Mouse (Mus musculus): ENCODE measurements at regions not wholly inside any gene's neighbourhood (a gene's known extent, or its start where the extent isn't known, plus 50 kb on each side); places are given as distances from the start of the nearest gene placed in this dataset.

DNA sequence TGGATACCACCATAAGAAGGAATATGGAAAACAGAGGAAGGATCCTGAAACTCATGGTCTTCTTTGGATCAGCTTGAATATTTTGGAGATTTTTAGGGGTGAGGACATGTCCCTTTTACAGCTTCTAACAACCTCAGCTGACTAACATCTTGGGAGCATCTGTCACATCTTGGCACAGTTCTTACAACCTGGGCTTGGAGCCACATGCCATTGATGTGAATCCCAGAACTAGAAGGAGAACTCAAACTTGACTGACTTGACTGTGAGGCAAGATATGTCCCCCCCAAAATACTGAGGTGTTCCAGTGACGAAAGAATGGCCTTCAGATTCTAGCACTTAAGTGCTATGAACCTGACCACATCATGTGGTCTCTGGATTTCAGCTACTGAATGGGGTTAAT, 182.5 kb downstream of the Mtx2 start:
- Histone ChIP-seq H3K79me2 (ENCODE audit: control insufficient read depth, insufficient read depth) (no peaks in the 10 kb centered on the region), H3ac (ENCODE audit: control insufficient read depth, insufficient read length, low read depth) (no peak overlapping the region), H3K4me3 (ENCODE audit: insufficient read depth, poor library complexity, severe bottlenecking) (no peak overlapping the region), H3K36me3 (ENCODE audit: control insufficient read depth, insufficient read depth) (no peaks in the 10 kb centered on the region), H3K27me3 (ENCODE audit: control insufficient read depth, insufficient read depth, insufficient read length) (peaks cover 17% of the 10 kb centered on the region), H3K79me3 (ENCODE audit: low read depth) (no peaks in the 10 kb centered on the region)
- no peak for TF ChIP-seq FOSL1 (IDR thresholded peaks at IDR 0.05; ENCODE audit: insufficient read depth, low read length, poor library complexity, severe bottlenecking)
- TF ChIP-seq MYOD1 (IDR thresholded peaks at IDR 0.05; ENCODE audit: control insufficient read depth, insufficient read length, low read depth), result no peak
- no peak for TF ChIP-seq USF1 (IDR thresholded peaks at IDR 0.05; ENCODE audit: low read depth)
- no peak for TF ChIP-seq CTCF (IDR thresholded peaks at IDR 0.05; ENCODE audit: control insufficient read depth, insufficient read depth, insufficient read length)
- no peak for TF ChIP-seq MAX (IDR thresholded peaks at IDR 0.05)
- no peak for TF ChIP-seq CEBPB (IDR thresholded peaks at IDR 0.05; ENCODE audit: low read depth)
- TF ChIP-seq MYOG (IDR thresholded peaks at IDR 0.05; ENCODE audit: control insufficient read depth, extremely low read depth, insufficient read length), result no peak

DNA sequence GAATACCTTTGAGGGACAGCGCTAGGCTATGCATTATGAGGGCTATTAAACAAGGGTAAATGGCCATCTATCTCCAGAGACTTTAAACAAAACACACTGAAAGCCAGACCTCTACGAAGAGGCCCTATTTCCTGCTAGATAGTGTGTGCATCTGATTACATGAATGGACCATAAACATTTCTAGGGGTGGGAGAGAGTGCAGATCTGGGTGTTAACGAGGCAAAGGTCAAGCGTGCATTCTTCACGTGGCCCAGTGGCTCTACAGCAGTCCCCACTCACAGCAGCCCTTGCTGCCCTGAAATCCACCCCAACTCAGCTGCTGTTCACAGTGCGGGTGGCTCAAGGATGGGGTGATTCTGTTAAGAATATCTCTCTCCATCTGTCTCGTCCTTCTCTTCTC, 185.0 kb downstream of the Mtx2 start:
- no peaks in the 10 kb centered on the region for H3K79me3 ChIP-seq (ENCODE audit: low read depth)
- H3K27me3 ChIP-seq (ENCODE audit: control insufficient read depth, insufficient read depth, insufficient read length), result peaks cover 19% of the 10 kb centered on the region
- no peak overlapping the region for H3K4me3 ChIP-seq (ENCODE audit: insufficient read depth, poor library complexity, severe bottlenecking)
- no peak overlapping the region for H3ac ChIP-seq (ENCODE audit: control insufficient read depth, insufficient read length, low read depth)
- no peaks in the 10 kb centered on the region for H3K79me2 ChIP-seq (ENCODE audit: control insufficient read depth, insufficient read depth)
- TF ChIP-seq MYOG (IDR thresholded peaks at IDR 0.05; ENCODE audit: control insufficient read depth, extremely low read depth, insufficient read length), result no peak
- no peak for TF ChIP-seq FOSL1 (IDR thresholded peaks at IDR 0.05; ENCODE audit: insufficient read depth, low read length, poor library complexity, severe bottlenecking)
- no peak for TF ChIP-seq CTCF (IDR thresholded peaks at IDR 0.05; ENCODE audit: control insufficient read depth, insufficient read depth, insufficient read length)
- TF ChIP-seq CEBPB (IDR thresholded peaks at IDR 0.05; ENCODE audit: low read depth), result no peak
- no peak for TF ChIP-seq MYOD1 (IDR thresholded peaks at IDR 0.05; ENCODE audit: control insufficient read depth, insufficient read length, low read depth)
- no peak for TF ChIP-seq MAX (IDR thresholded peaks at IDR 0.05)
- no peak for TF ChIP-seq USF1 (IDR thresholded peaks at IDR 0.05; ENCODE audit: low read depth)
- no peaks in the 10 kb centered on the region for H3K36me3 ChIP-seq (ENCODE audit: control insufficient read depth, insufficient read depth)

DNA sequence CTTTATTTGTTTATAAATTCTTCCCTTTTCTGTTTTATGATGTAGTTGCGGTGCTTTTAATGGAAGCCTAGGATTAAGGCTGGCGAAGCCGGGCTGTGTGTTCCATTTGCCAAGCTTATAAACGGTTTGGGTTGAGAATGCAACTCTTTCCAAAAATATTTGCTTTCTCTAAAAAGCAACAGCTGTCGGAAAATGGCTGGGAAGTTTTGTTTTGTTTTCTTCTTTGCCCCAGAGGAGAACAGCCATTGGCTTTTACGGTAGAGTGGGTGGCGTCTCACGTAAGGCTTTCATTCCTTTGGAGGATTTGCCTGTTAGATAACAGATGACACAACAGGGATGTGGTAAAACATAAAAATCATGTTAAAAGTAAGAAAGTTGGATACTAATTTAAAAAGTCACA, 186.4 kb downstream of the Mtx2 start:
- Histone ChIP-seq H3K27me3 (ENCODE audit: control insufficient read depth, insufficient read depth, insufficient read length) (peaks cover 20% of the 10 kb centered on the region), H3K79me3 (ENCODE audit: low read depth) (no peaks in the 10 kb centered on the region), H3K4me3 (ENCODE audit: insufficient read depth, poor library complexity, severe bottlenecking) (no peak overlapping the region), H3ac (ENCODE audit: control insufficient read depth, insufficient read length, low read depth) (no peak overlapping the region), H3K79me2 (ENCODE audit: control insufficient read depth, insufficient read depth) (no peaks in the 10 kb centered on the region), H3K36me3 (ENCODE audit: control insufficient read depth, insufficient read depth) (no peaks in the 10 kb centered on the region)
- TF ChIP-seq MYOD1 (IDR thresholded peaks at IDR 0.05; ENCODE audit: control insufficient read depth, insufficient read length, low read depth) (no peak), MYOG (IDR thresholded peaks at IDR 0.05; ENCODE audit: control insufficient read depth, extremely low read depth, insufficient read length) (no peak), CTCF (IDR thresholded peaks at IDR 0.05; ENCODE audit: control insufficient read depth, insufficient read depth, insufficient read length) (no peak), CEBPB (IDR thresholded peaks at IDR 0.05; ENCODE audit: low read depth) (no peak), MAX (IDR thresholded peaks at IDR 0.05) (no peak), FOSL1 (IDR thresholded peaks at IDR 0.05; ENCODE audit: insufficient read depth, low read length, poor library complexity, severe bottlenecking) (no peak), USF1 (IDR thresholded peaks at IDR 0.05; ENCODE audit: low read depth) (no peak)

DNA sequence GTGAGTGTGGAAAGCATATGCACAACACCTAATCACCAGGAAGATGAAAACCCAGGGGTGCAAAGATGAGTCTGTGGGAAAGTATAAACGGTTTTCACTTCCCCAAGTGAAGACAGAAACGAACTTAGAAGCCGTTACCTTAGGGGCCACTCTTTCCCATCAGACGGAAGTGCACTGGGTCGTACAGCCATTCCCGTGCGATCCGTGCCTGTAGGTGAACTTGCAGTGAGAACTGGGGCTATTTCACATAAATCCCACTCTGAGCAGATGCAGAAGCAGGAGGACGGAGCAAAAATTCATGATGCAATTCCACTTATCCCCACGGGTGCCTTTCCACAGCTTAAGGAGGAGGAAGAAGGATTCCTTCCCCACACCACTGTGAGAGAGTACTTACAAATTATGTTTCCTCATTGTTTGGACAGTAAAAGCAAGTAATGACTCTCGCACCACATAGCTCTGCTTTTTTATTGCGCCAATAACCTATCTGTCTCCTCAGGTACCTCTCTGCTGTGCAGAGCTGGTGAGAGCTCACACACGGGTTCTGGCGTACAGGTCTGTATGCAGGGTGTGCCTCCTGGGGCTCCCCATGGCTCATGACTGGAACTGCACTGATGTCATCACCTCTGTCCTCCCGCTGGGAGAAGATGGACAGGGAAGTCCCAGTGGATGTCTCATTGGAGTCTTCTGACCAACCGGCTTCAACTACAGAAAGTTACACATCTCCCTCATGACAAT, 189.6 kb downstream of the Mtx2 start:
- TF ChIP-seq FOSL1 (IDR thresholded peaks at IDR 0.05; ENCODE audit: insufficient read depth, low read length, poor library complexity, severe bottlenecking) (no peak), MAX (IDR thresholded peaks at IDR 0.05) (no peak), MYOD1 (IDR thresholded peaks at IDR 0.05; ENCODE audit: control insufficient read depth, insufficient read length, low read depth) (no peak)
- Histone ChIP-seq H3K79me3 (ENCODE audit: low read depth) (no peaks in the 10 kb centered on the region), H3K27me3 (ENCODE audit: control insufficient read depth, insufficient read depth, insufficient read length) (peaks cover 14% of the 10 kb centered on the region), H3K4me3 (ENCODE audit: insufficient read depth, poor library complexity, severe bottlenecking) (no peak overlapping the region), H3K79me2 (ENCODE audit: control insufficient read depth, insufficient read depth) (no peaks in the 10 kb centered on the region), H3K36me3 (ENCODE audit: control insufficient read depth, insufficient read depth) (no peaks in the 10 kb centered on the region), H3ac (ENCODE audit: control insufficient read depth, insufficient read length, low read depth) (no peak overlapping the region)

GRCm38 (mm10) chr2:75019459-75019858, 193.9 kb downstream of the Mtx2 start:
- TF ChIP-seq CTCF (IDR thresholded peaks at IDR 0.05; ENCODE audit: control insufficient read depth, insufficient read depth, insufficient read length) (no peak), MYOG (IDR thresholded peaks at IDR 0.05; ENCODE audit: control insufficient read depth, extremely low read depth, insufficient read length) (no peak), MAX (IDR thresholded peaks at IDR 0.05) (no peak), CEBPB (IDR thresholded peaks at IDR 0.05; ENCODE audit: low read depth) (no peak), USF1 (IDR thresholded peaks at IDR 0.05; ENCODE audit: low read depth) (no peak), FOSL1 (IDR thresholded peaks at IDR 0.05; ENCODE audit: insufficient read depth, low read length, poor library complexity, severe bottlenecking) (no peak), MYOD1 (IDR thresholded peaks at IDR 0.05; ENCODE audit: control insufficient read depth, insufficient read length, low read depth) (no peak)
- no peak overlapping the region for H3K4me3 ChIP-seq (ENCODE audit: insufficient read depth, poor library complexity, severe bottlenecking)
- no peaks in the 10 kb centered on the region for H3K79me2 ChIP-seq (ENCODE audit: control insufficient read depth, insufficient read depth)
- H3K27me3 ChIP-seq (ENCODE audit: control insufficient read depth, insufficient read depth, insufficient read length), result peaks cover 8% of the 10 kb centered on the region
- H3ac ChIP-seq (ENCODE audit: control insufficient read depth, insufficient read length, low read depth), result no peak overlapping the region
- no peaks in the 10 kb centered on the region for H3K79me3 ChIP-seq (ENCODE audit: low read depth)
- no peaks in the 10 kb centered on the region for H3K36me3 ChIP-seq (ENCODE audit: control insufficient read depth, insufficient read depth)

DNA sequence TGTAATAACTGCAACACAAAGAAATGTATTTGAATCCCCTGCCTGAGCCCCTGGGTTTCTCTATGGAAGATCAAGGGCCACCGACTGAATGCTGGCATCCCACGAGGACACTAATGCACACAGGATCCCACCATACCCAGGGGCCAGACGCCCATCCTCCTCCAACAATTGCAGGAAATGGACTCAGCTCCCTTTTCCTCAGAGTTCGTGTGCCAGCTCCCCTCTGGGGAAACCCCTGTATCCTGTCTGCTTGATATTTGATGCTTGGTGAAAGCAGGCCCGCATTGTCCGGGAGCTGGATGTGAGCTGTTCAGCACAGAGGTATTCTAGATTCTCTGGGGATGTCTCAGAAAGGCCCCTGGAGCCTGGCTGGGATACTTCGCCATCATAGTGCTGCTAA, 196.0 kb downstream of the Mtx2 start:
- H3K79me3 ChIP-seq (ENCODE audit: low read depth), result no peaks in the 10 kb centered on the region
- TF ChIP-seq FOSL1 (IDR thresholded peaks at IDR 0.05; ENCODE audit: insufficient read depth, low read length, poor library complexity, severe bottlenecking), result no peak
- no peak for TF ChIP-seq MYOD1 (IDR thresholded peaks at IDR 0.05; ENCODE audit: control insufficient read depth, insufficient read length, low read depth)
- no peak for TF ChIP-seq MAX (IDR thresholded peaks at IDR 0.05)
- no peak for TF ChIP-seq MYOG (IDR thresholded peaks at IDR 0.05; ENCODE audit: control insufficient read depth, extremely low read depth, insufficient read length)
- TF ChIP-seq CTCF (IDR thresholded peaks at IDR 0.05; ENCODE audit: control insufficient read depth, insufficient read depth, insufficient read length), result no peak
- no peak for TF ChIP-seq USF1 (IDR thresholded peaks at IDR 0.05; ENCODE audit: low read depth)
- TF ChIP-seq CEBPB (IDR thresholded peaks at IDR 0.05; ENCODE audit: low read depth), result no peak
- H3K4me3 ChIP-seq (ENCODE audit: insufficient read depth, poor library complexity, severe bottlenecking), result no peak overlapping the region
- peaks cover 3% of the 10 kb centered on the region for H3K27me3 ChIP-seq (ENCODE audit: control insufficient read depth, insufficient read depth, insufficient read length)
- H3K79me2 ChIP-seq (ENCODE audit: control insufficient read depth, insufficient read depth), result no peaks in the 10 kb centered on the region
- H3ac ChIP-seq (ENCODE audit: control insufficient read depth, insufficient read length, low read depth), result no peak overlapping the region
- no peaks in the 10 kb centered on the region for H3K36me3 ChIP-seq (ENCODE audit: control insufficient read depth, insufficient read depth)

Measured in C2C12 (cell line).